Mouse (Mus musculus): ENCODE data around the gene Eml6.

DNA sequence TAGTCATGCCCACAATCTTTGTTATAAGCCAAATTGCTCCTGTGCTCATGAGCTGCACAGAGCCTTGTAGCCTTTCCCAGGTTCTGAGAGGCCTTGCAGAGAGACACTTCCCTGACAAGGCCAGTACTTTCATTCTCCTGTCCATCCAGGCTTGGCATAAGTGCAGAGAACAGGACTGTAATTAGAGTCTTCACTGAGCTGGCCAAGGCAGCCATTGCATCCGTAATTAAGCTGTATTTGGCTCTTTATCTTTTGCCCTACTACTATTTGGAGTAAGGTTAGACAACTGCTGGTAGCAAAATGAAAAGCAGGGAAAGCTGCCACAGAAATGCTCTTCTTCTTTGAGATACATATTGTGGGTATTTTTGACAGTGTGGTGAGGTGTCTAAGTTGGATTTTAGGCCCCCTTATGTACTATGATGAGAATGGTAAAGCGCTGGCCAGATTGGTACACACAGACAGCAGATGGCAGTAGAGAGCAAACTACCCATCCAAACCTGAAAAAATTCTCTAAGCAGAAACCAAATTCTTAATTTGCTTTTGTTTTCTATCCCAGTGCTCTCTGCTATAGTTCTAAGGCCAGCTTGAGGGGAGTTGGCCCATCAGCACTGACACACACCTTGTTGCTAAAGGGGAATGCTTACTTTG lies 164.0 kb downstream of the Eml6 start:
- TF ChIP-seq GATA1 (IDR thresholded peaks at IDR 0.05; ENCODE audit: low read length) (no peak), TAL1 (IDR thresholded peaks at IDR 0.05; ENCODE audit: low read length) (no peak)
